In genomic region chr8:48615088-48615487, GRCm38 (mm10) we compare ENCODE assay signal across 12 mouse cellular contexts.
DNase-seq lines count a peak whose midpoint lies in the region; ATAC-seq and TF ChIP-seq lines count a peak whose summit lies in the region.
"Had no signal": no experiment of that assay in that cellular context is flagged by ENCODE, and none has a peak within 500 bp of the region (broad histone marks: within the 10 kb centered on the region; RNA-seq: fewer than 3 reads in every experiment).

No protein-coding gene starts in this region.

- H3K27me3 ChIP-seq in hindbrain, embryonic 16.5 days (replicated peaks; ENCODE audit: control insufficient read depth, insufficient read depth, low read length), result no peaks in the 10 kb centered on the region
- no peaks in the 10 kb centered on the region for H3K27me3 ChIP-seq in hindbrain, postnatal 0 days (ENCODE audit: insufficient read depth, low read length)
- no peaks in the 10 kb centered on the region for H3K27me3 ChIP-seq in embryonic facial prominence, embryonic 14.5 days (replicated peaks; ENCODE audit: control insufficient read depth, insufficient read depth, low read length)
- H3K27me3 ChIP-seq: heart, embryonic 15.5 days had no signal

- DNase-seq in hindbrain, postnatal 0 days (ENCODE audit: low spot score), result no peak
- peak; percentile 8 for DNase-seq in ZHBTc4 (ENCODE audit: low read depth, low spot score)
- peak; percentile 91 for DNase-seq in embryonic facial prominence, embryonic 14.5 days (ENCODE audit: low spot score)
- peak; percentile 17 for DNase-seq in gastrocnemius, postnatal 25 days
- no peak for DNase-seq in layer of hippocampus, postnatal 10 days (ENCODE audit: low spot score in 2 of 2)
- DNase-seq in layer of hippocampus, adult 9-11 months, result no peak
- no peak for DNase-seq in ovary, postnatal 10 days (ENCODE audit: low spot score)
- DNase-seq: lung, postnatal 36 days had no signal

- no peak for TF ChIP-seq CTCF in hindbrain, postnatal 0 days (IDR thresholded peaks at IDR 0.05; ENCODE audit: low read depth)

- H3K9me3 ChIP-seq in hindbrain, embryonic 16.5 days (ENCODE audit: control insufficient read depth, low read length), result no peaks in the 10 kb centered on the region
- no peaks in the 10 kb centered on the region for H3K9me3 ChIP-seq in hindbrain, postnatal 0 days (ENCODE audit: low read length)
- no peaks in the 10 kb centered on the region for H3K9me3 ChIP-seq in embryonic facial prominence, embryonic 14.5 days (ENCODE audit: control insufficient read depth, low read length)
- H3K9me3 ChIP-seq: heart, embryonic 15.5 days had no signal

- 27% methylated on average over 8 of the region's 8 CpGs for WGBS in hindbrain, embryonic 16.5 days
- 39% methylated on average over 8 of the region's 8 CpGs for WGBS in hindbrain, postnatal 0 days
- WGBS in embryonic facial prominence, embryonic 14.5 days, result 17% methylated on average over 8 of the region's 8 CpGs

- no peaks in the 10 kb centered on the region for H3K4me1 ChIP-seq in hindbrain, embryonic 16.5 days (ENCODE audit: control insufficient read depth, insufficient read depth, low read depth, low read length)
- H3K4me1 ChIP-seq in hindbrain, postnatal 0 days (ENCODE audit: insufficient read depth, low read length), result no peaks in the 10 kb centered on the region
- H3K4me1 ChIP-seq in embryonic facial prominence, embryonic 14.5 days (ENCODE audit: control insufficient read depth, insufficient read depth, low read length), result peaks cover 41% of the 10 kb centered on the region
- H3K4me1 ChIP-seq: heart, embryonic 15.5 days had no signal

- no peak overlapping the region for H3K27ac ChIP-seq in hindbrain, embryonic 16.5 days (ENCODE audit: low read depth, low read length)
- H3K27ac ChIP-seq in hindbrain, postnatal 0 days, result no peak overlapping the region
- peak overlapping the region; percentile 24; the same call in 1 of the 2 replicates for H3K27ac ChIP-seq in embryonic facial prominence, embryonic 14.5 days (replicated peaks; ENCODE audit: low read depth, low read length)
- H3K27ac ChIP-seq: heart, embryonic 15.5 days had no signal

- H3K4me2 ChIP-seq in hindbrain, embryonic 16.5 days (ENCODE audit: low read length), result no peak overlapping the region; the same call in 1 of the 2 replicates
- no peak overlapping the region for H3K4me2 ChIP-seq in hindbrain, postnatal 0 days (ENCODE audit: low read depth, low read length)
- H3K4me2 ChIP-seq in embryonic facial prominence, embryonic 14.5 days (ENCODE audit: low read depth, low read length), result peak overlapping the region; percentile 14
- H3K4me2 ChIP-seq: heart, embryonic 15.5 days had no signal

- no peaks in the 10 kb centered on the region for H3K36me3 ChIP-seq in hindbrain, embryonic 16.5 days (ENCODE audit: control insufficient read depth, insufficient read depth, low read length)
- no peaks in the 10 kb centered on the region for H3K36me3 ChIP-seq in hindbrain, postnatal 0 days (ENCODE audit: insufficient read depth, low read length)
- no peaks in the 10 kb centered on the region for H3K36me3 ChIP-seq in embryonic facial prominence, embryonic 14.5 days (ENCODE audit: control insufficient read depth, insufficient read depth, low read length)
- H3K36me3 ChIP-seq: heart, embryonic 15.5 days had no signal

- peak; percentile 52; the same call in 1 of the 2 replicates for ATAC-seq in hindbrain, embryonic 16.5 days
- ATAC-seq in hindbrain, postnatal 0 days, result no peak
- ATAC-seq in embryonic facial prominence, embryonic 14.5 days (ENCODE audit: low read depth), result peak; percentile 73
- ATAC-seq: intestine, postnatal 0 days had no signal

- no peak overlapping the region for H3K9ac ChIP-seq in hindbrain, embryonic 16.5 days (ENCODE audit: low read depth, low read length)
- H3K9ac ChIP-seq in hindbrain, postnatal 0 days (replicated peaks; ENCODE audit: low read length), result no peak overlapping the region
- H3K9ac ChIP-seq in embryonic facial prominence, embryonic 14.5 days (ENCODE audit: low read depth, low read length), result no peak overlapping the region
- H3K9ac ChIP-seq: heart, embryonic 15.5 days had no signal

- no peak overlapping the region for H3K4me3 ChIP-seq in hindbrain, embryonic 16.5 days (ENCODE audit: low read length)
- H3K4me3 ChIP-seq in hindbrain, postnatal 0 days (ENCODE audit: low read length), result no peak overlapping the region
- no peak overlapping the region for H3K4me3 ChIP-seq in embryonic facial prominence, embryonic 14.5 days (ENCODE audit: low read depth, low read length)
- H3K4me3 ChIP-seq: heart, embryonic 15.5 days; myocyte had no signal

Comparison
In these comparisons a context has a peak if more than half of its experiments do, and no peak if none do; other contexts are left out.
1. DNase-seq: peak in ZHBTc4 (single experiment), embryonic facial prominence, embryonic 14.5 days (single experiment) and gastrocnemius, postnatal 25 days (single experiment); none in hindbrain, postnatal 0 days (single experiment), layer of hippocampus, postnatal 10 days (0 of 2), layer of hippocampus, adult 9-11 months (single experiment) and ovary, postnatal 10 days (single experiment).